Mouse (Mus musculus) activated CD4-positive, CD25-positive, alpha-beta regulatory T cell, adult 4 months (primary cell): ENCODE data around the gene Gpatch2. TPM values are rescaled to one million over a fixed set of nuclear protein-coding genes. Genes with fewer than 3 reads are reported as not detected.

Source experiments
- ATAC-seq: one replicate; pipeline ENCODE4 v1.8.0; 2017
- polyA plus RNA-seq, 2 experiments: library from polyadenylated mRNA; unstranded; fragments of 100-300 nt; shearing (Covaris generic); gene quantifications; one replicate each; pipeline ENCODE4 v1.2.1; 2017

The Gpatch2 gene
- polyA plus RNA-seq, 2 experiments from 2014 or later, result 17.3 to 19.4 TPM

DNA sequence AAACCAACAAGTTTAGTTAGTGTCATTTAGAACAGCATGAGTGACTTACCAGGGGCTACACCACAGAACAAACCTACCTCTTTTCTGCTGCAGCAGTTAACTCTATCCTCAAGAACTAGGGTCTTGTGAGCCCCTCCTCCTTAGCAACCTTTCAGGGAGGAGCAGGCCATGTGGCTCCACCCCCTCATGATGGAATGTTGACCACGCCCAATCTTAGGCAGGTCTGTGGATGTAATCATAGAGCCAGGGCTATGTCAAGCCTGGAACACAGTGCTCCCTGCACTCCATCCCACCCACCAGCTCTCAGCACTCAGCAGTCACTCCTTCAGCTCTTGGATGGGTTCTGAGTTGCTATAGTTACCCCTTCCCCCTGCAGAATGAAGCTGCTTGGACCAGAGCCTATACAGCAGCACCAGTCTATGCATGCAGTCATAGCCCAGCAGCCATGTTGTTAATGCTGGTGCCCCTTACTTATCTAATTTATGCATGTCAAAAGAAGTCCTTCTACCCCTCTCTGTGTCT lies 35.5 kb downstream of the Gpatch2 start:
- no peak for ATAC-seq

DNA sequence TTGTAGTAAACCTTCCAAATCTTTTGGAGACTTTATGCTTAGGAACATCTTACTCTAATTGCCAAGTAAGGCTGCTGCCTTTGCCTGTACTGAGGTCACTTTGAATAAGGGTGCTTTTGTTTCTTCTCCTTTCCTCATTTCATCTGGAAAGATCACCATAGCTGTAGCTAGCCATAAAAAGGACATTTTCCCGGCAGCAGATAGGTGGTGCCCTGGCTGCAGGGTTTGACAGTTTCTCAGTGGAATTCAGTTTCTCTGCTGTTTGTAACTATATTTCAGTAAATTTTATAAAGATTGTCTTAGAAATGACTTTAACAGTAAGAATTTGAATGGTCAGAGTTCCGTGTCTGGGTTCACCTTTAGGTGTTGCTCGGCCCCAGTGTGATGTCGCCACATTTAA lies 43.4 kb downstream of the Gpatch2 start:
- ATAC-seq, result no peak

DNA sequence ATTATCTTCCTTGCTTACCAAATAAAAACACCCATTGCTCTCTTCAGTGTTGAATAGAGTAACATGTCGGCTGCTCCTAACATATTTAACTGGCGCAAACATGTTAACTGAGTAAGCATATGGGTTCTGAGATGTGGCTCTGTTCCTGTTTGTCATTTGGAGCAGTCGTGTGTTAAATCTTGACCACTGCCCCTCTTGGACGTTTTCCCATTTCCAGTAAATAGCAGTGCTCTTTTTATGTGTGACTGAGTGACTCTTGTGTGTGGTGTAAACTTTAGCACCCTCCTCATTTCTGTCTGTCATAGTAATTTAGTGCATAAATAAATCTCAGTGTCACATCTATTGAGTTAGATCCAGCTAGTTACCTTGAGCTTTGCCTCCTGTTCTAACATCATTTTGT lies 52.3 kb downstream of the Gpatch2 start:
- no peak for ATAC-seq

DNA sequence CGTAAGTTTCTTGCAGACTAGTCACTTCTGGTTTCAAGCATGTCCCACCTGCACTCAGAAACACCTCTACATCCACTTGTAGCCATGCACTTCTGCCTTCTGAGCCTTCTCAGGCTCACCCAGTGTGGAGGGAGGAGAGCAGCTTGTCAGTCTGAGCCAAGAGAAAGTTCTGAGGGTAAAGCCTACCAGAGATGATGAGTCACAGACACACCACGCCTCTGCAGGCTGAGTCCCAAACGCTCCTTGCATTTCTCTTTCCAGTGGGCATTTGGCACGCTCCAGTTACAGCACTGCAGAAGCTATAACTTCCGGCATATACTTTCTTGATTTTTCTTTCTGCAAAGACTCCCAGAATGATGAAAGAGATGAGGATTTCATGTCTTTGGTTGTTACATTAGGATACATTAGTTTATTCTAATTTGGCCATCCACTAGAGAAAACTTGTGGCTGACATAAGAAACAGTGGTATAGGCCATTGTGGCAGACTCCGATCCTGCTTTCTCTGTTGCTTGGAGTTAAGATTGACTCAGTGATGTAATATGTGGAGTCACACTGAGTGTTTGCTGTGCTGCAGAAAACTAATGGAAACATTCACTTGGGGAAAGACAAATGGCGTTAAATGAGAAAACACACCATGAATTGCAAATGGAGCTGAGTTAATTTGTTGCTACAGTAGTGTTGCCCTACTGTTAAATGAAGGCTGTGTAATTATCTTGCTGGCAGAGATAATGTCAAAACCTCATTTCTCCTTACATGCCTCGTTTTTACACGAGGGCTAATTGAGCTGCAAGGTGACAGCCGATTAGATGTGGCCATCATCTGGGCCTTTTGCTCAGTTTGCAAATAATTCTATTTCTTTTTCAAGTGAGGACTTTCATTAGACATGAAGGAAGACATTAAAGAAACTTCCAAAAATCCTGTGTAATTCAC lies 55.3 kb downstream of the Gpatch2 start:
- ATAC-seq, result no peak

DNA sequence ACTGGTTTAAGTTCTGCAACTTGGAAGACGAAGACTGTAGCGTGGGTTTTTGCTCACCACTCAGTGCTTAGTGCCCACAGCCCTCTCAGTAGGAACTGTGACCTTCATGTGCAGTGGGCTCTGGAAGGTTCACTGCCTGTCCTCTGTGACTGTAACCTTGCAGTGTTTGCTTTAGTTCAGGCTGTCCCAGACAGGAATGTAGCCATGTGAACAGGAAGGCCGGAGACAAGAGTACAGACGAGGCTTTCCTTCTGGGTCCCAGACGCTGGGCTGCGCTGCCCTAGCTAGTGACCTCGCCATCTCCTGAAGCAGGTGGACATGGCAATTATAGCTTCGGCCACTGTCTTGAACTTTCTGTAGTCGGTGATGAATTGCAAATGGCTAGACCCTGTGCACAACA lies 62.0 kb downstream of the Gpatch2 start:
- no peak for ATAC-seq

DNA sequence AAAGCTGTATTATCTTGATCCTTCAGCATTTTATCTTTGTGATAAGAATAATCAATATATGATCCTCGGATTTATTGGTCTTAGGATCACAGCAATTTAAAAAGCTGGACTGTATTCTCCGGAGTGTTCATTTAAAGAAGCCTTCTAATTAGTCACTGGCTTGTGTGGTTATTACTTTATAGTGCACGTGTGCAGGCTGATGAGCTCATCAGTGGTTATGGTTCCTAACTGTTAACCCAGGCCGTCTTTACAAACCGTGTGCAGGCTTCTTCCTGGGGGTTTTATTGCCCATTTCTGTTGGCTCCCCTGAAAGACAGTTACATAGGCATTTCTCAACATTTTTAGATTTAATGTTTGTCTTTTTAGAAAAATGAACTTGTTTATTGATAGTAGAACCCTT lies 63.2 kb downstream of the Gpatch2 start:
- no peak for ATAC-seq

DNA sequence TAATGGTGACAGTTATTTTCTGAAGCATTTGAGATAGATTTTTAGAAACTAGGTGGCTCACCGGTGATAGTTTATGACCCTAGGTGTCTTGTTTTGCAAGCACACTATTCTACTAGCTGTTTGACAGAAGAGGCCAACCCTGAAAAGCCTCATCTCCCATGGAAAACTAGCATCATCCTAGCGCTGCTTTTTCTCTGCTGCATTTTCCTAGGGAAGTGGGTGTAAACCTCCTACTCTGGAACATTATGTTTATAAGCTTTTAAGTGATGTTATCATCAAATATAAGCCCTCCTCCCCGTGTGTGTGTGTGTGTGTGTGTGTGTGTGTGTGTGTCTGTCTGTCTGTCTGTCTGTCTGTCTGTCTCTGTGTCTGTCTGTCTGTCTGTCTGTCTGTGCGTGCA lies 64.5 kb downstream of the Gpatch2 start:
- ATAC-seq, result no peak

DNA sequence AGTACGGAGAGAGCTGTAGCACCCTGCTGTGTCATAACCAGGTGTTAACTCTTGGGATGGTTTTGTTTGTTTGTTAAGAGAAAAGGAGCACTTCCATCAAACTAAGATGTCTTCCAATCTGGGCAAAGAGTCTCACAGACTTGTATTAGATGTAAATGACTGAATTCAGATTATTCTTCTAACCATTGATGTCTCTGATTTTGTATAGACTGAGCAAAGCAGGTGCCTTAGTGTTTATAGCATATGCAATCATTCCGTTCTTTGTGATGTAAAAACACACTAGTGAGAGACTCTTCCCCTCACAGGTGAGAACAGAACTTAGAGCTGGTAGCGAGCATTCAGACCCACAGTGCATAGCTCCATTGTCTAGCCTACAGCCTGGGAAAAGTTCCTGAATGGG lies 67.0 kb downstream of the Gpatch2 start:
- no peak for ATAC-seq

DNA sequence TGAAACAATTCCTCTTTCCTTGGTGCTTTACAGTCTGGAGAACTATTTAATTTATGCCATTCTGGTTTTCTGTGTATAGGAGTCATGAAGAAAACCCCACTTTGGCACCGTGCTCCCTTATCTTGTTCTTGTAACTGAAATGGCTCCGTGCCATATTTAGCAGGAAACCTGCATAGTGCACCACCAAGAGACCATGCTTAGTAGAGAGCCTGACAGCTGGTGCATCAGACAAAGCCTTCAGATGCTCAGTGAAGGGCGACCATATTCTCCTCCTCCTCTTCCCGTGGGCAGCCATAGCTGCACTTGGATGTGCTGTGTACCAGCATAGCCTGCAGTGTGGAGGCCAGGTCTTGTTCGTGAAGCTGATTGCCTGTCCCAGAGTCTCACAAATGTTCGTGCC lies 67.5 kb downstream of the Gpatch2 start:
- no peak for ATAC-seq

DNA sequence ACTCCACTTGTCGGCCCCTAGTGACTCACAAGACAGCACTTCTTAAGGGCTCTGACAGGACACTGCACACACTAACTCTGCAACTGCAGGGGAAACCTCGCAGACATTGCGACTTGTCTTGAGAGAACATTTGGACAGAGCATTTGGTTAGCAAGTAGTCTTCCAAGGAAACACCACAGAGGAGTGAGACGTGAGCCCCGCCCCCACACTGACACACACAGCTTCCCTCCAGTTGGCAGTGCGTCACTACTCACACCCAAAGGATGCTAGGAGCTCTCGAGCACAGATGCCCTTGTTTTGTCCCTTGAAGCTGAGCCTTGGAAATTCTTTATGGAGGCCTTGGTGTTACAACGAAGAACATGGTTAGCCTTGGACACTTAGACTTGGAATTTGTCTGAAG lies 70.4 kb downstream of the Gpatch2 start:
- no peak for ATAC-seq

DNA sequence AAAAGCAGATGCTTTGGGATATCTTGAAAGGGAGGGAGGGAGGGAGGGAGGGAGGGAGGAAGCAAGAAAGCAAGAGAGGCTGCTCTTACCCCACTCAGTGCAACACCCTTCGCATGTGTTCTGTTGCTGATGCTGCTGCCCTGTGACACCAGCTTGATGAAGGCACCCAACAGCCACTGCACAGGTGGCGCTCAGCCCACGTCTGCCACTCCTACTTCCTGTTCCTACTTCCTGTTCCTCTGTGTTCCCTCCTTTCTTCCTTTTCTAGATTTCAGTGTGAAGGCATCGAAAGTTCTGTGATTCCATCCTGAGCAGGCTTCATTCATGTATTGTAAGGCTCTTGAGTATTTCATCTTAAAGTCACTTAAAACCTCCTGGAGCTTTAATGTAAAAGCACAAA lies 71.1 kb downstream of the Gpatch2 start:
- peak; percentile 66 for ATAC-seq

DNA sequence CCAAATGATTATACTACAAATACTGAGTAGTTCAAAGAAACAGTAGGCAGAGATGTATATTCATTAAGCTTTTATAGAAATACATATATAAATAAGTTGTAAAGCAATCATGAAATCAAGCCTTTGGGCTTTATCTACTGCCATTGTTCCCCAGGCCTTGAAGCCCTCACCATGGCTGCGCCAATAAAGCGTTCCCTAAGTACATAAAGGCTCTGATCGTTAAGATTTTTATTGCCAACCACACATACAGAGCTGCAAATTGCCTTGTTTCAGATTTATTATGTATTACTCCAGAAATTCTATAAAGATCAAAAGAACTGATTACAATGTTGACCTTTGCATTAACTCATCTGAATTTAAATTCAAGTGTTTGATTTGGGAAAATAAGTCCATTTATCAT lies 71.6 kb downstream of the Gpatch2 start:
- ATAC-seq, result no peak

DNA sequence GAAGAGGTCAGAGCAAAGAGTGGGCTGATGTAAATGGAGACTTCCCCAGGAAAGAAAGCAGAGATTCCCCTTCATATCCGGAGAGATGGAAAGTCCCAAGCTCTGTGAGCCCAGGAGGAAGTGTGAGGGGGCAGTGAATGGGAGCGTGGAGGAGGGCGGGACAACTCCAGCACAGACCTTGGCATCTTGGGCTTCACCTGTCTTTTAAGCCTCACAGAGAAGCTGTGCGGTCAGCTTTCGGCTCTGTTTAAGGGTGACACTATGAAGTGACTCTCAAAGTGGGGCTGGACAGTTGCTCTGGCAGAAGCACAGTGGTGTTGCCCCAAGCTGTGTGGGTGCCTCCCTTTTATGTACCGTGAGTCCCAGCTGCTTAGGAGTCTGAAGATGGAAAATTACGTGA lies 74.9 kb downstream of the Gpatch2 start:
- ATAC-seq, result no peak

DNA sequence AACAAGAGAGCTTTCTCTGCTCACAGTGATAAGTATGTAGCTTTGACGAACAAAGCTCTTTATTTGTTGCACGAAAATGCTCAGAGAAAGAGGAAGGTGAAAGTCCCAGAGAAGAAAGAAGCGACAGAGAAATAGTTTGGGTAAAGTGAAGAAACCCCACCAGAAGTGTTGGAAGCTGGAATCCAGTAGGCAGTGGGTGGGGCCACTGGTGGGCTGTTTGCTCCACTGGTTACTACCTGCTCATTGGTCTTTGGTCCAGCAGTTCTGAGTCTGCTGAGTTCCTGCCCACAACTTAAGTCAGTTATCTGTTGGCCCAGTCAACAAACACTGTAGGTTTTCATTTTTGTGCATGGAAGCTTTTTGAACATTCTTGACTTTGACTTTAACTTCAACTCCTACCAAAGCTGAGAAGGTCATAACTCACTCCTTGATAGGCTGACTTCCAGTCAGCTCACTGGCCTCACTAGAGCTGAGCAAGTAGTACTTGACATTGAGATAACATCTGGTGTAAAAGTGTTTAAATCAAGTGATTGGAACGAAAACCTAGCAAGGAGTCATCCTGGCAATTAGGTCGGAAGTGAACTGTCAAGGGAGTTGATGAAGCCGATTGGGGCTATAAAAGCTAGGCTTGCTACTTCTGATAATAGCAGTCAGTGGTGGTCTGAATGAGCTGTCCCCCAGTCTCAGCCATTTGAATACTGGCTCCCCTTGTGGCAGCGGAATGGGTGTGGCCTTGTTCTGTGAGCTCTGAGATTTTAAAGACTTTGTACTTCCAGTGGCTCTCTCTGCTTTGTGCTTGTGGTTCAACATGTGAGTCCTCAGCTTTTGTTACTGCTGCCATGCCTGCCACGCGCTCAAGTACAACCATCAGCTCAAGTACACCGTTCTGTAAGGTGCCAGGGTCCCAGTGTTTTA lies 76.4 kb downstream of the Gpatch2 start:
- ATAC-seq, result no peak

DNA sequence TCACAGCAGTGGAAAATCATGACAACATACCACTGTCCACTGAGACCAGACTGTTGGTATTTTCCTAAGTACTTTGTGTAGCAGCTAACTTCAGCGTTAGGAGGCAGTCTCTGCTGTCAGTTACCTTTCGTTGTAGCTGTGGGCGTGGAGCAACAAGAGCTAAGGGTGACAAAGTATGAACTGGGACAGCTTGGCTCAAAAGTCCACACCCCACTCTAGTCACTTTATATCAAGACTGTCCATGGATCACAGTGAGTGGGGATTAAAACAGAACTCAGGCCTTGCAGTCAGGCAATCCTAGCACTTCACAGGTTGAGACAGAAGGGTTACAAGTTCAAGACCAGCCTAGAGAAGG lies 77.1 kb downstream of the Gpatch2 start:
- no peak for ATAC-seq

DNA sequence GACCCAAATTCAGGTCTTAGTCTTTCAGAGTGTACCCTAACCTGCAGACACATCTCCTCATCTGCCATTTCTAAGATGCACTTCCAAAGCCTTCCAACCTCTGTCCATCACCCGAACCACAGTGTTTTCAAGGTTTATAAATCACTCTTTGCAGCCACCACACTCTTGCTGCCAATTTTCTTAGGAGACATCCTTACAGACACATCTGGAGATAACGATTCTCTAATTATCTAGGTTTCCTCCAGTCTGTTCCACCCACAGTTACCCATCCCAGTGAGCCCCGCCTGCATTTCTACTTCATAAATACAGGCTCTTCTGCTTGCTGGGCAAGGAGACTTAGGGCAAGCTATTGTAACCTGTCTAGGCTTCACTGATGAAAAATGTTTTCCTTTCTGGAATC lies 77.9 kb downstream of the Gpatch2 start:
- ATAC-seq, result no peak

DNA sequence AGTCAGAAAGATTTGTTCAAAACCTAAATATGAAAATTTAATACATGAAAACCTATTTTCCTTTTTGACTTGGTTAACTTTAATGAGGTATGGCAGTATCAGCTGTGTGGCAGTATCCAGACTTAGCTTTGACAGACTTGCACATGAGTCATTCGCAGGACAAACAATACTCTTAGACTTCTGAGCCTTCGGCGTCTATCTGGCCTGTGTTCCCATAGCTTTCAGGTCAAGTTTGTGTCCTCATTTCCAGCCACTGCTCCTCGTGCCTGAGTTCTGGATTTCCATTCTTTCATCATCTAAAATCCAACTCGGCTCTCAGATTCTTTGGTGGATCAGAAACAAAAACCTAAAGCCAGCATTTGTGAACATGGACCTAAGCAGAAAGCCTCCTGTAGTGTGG lies 79.2 kb downstream of the Gpatch2 start:
- ATAC-seq, result no peak

DNA sequence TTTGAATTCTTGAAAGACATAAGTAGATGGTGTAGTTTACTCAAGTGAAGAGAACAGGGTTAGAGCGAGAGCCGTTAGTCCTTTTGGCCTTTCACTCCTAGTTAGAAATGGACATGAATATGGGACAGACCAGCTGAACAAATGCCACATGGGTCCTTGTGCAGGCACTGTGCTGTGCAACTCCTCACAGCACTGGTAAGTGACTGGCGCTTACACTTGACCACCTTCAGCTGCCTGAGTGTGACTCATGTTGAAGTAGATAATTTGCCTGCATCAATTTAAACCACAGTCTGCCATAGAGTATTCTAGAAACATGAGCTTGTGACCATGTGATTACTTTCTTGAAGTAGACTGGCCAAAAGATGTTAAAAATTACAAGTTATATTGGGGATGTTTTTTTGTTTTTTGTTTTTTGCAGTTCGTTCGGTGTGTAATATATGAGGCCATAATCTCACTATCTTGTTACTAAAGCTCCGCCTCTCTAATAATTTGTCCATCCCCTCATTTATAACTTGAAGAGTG lies 79.8 kb downstream of the Gpatch2 start:
- no peak for ATAC-seq

DNA sequence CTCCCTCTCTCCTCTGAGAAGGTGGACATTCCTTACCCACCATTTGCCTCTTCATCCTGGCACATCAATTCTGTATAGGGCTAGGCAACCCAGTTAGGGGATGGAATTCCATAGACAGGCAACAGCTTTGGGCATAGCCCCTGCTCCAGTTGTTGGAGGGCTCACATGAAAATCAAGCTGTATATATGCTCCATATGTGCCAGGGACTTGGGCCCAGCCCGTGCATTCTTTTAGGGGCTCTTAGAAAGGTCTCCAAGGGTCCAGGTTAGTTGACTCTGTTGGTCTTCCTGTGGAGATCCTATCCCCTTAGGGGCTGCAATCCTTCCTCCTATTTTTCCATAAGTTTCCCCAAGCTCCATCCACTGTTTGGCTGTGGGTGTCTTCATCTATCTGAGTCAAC lies 80.4 kb downstream of the Gpatch2 start:
- ATAC-seq, result no peak

DNA sequence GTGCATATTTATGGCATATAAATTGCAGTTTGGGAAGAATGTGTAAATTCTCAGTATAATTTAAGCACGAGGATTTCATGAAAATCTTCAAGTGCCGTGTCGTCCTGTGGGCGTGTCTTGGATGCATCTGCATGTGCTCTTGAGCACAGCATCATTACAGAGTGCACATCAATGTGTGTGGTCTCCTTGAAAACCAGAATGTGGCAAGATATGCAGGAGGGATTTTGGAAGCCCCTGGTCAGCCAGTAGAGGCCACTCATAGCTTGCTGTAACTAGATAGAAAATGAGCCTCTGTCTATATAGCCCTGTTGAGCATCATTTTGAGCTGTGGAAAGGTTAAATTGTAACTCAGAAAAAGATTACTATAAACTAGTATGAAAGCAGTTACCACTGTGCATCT lies 83.9 kb downstream of the Gpatch2 start:
- ATAC-seq, result no peak

DNA sequence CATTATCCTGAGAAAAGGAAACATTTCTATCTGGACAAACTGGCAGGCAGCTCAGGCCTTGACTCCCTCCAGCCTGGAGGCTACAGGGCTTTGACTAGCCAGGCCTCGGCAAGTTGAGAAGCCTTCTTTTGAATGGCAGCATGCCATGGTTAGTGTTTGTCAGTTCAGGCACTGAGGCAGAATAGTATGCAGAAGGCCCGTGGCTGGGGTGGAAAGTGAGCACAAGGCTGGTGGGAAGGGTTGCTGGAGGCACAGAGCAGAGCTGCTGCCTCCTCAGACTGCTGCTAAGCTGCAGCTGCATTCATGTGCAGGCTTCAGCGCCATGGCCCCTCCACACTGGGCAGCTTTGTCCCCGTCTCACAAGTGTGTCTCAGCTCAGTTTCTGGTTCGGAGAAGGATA lies 85.3 kb downstream of the Gpatch2 start:
- ATAC-seq, result no peak

DNA sequence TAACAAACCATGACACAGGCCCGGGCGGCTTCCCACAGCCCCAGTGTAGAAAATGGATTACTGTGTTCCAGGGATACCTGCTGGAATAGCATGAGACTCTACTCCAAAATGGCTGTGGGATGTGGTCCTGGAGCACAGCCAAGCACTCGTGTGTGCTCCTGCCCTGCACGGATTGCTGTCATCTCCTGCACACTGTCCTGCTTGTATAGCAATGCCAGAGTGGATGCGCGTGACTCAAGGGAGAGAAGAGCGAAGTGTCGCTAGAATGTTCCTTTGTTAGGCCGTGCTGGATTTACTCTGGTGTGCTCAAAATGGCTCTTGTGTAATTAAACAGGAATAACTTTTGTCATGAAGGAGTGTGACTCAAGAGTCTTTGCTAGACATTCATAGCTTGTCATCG lies 87.9 kb downstream of the Gpatch2 start:
- no peak for ATAC-seq

DNA sequence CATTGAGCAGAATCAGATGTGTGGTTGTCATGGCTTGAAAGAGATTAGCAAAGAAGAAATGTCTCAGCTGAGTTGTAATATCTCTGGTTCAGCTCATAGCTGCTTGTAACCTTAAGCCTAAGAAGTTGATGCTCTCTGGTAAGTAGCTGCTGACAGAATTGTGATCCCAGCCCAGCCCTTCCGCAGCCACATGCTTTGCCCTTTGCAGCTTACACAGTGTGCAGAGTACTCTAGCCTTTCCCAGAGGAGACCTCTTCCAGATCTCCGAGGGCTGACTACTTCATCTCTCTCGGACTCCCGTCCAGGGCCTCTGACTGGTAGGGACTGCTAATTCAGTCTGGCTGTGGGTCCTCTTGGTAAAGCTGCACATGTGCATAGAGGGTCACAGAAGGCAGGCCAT lies 92.0 kb downstream of the Gpatch2 start:
- ATAC-seq, result no peak
